Mouse (Mus musculus) testis, postnatal 14 days (tissue): ENCODE data around the gene Trip11.

ENCODE experiments used
- DNase-seq: peaks from one replicate; pipeline ENCODE4 v3.0.0; 2021; ENCODE audit warnings: low spot score

Gene Trip11

DNA sequence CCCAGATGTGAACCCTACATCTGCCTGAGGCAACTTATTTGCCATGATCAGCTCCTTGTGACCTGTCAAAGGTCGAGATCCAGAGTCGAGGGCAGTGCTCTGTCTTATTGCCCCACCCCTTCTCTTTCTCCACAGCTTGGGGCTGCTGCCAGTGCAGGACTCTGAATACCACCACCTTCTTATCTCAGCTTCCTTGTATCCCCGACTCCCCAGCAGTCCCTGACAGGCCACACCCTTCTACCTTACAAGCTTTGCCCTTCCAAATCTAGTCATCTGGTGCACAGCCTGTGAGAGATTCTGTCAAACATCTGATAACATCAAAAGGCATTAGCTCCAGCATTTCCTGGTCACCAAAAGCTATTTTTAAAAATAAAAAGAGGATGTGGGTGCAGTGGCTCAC, 91.5 kb downstream of the Trip11 start:
- DNase-seq: no peak

DNA sequence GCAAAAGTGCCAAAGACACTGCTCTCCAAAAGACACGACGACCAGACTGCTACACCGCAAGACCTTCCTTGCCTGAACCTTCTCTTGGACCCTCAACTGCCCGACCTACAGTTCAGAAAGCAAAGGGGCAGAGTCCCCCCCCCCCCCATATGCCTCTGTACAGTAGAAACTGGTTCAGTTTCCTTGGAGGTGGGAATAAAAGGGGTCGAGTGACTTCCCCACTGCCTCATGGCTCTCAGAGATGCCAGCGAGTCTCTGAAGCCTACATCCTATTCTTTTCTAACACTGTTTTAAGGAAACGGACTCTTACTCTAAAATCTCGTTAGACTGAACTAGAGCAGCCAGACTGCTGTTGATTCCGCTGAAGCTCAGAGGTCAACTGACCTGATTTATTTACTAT, 93.5 kb downstream of the Trip11 start:
- no peak for DNase-seq

DNA sequence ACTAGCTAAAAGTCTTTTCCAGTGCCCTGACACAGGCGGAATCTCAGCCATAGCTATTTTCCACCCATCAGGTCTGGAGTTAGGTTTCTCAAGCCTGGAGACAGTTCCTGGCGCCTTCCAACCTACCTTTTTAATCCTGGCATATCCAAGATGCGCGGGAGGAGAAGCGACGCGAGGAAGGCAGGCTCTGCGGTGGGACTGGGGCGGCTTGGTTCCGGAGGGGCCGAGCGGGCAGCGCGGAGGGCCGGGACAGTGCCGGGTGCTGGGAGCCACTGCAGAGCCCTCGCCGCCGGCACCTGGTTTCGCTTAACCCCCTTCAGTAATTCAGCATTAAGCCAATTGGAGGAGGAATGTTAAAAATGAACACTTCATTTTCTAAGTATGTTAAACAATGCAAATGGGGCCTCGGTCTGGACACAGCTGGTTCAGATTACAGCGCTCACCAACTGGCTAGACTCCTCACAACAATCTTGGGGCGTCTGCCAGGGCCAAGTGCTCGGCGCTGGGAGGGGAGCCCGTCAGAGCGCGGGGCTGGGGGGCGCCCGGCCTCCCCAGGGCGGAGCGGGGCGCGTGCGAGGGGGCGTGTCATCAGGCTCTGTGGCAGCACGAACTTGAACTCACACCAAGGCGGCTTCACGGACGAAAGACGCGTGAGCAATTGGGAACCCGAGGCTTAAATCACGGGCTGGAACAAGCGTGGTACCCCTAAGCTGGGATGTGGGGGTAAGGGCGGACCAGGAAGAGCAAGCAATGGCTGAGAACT, 94.3 kb downstream of the Trip11 start, which contains the start of gene Fbln5:
Gene Fbln5 (minus strand): TSS at position 448 of the 763 bp plus-strand sequence.
- DNase-seq: peak; percentile 32

DNA sequence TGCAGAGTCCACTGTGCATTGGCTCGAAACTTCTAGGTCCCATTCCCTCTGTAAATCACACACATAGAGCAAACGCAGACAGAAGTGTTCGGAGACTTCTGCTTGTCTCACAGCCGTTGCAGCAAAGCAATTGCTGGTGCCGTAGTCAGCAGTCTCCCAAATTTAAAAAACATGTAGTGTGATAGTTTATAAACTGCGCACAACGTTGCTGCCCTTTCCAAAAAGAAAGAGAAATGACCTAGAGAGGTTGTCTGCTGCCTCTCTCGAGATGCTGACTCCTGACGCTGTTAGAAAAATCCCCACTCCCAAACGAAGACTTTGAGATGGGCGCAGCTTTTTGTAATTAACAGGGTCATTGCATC, 94.8 kb downstream of the Trip11 start:
- DNase-seq: no peak

DNA sequence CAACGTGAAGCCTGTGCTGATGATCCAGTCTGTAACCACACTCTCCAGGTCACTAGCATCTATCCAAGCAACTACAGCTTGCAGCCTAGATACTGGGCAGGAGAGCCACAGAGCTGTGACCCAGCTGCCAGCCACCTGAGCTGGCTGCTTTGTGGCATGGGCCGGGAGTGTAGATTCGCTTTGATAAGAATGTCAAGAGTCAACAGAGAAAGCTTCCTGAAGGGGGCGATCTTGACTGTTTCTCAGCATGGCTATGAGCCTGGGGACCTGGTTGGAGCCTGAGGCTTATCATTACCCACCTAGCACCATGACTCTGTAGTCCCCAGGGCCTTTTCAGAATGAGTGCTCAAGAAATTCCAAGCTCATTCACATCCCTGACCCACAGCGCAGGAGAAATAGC, 96.3 kb downstream of the Trip11 start:
- DNase-seq: no peak

DNA sequence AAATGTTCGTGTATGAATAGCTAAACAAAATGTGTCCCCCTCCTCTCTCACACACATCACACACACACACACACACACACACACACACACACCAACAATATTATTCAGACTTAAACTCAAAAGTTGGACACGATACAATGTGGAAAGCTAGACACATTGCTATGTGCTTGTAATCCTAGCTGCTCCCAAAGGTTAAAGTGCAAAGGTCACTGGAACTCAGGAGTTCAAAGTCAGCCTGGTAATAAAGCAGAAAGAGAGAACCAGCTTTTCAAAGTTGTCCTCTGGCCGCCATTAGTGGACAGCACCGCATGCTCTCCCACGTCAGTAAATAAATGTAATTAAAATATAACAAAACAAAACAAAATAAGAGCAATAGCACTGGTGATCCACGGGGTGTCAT, 97.3 kb downstream of the Trip11 start:
- no peak for DNase-seq

DNA sequence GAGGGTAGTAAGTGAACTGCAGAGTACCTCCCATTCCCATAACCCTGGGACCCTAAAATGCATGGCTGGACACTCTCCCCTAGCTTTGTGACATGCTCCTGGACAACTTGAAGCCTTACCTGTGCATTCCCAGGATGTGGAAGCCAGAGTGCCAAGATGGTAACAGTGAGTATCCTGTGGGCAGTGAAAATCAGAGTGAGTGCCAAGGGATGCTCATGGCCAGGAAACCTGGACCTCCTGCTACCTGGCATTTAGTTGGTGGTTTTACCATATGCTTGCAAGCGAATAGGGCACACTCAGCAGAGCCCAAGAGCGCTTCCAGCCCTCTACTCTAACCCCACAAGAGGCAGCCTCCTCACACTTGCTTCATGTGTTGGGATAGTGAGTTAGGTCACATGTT, 98.6 kb downstream of the Trip11 start:
- DNase-seq: no peak

DNA sequence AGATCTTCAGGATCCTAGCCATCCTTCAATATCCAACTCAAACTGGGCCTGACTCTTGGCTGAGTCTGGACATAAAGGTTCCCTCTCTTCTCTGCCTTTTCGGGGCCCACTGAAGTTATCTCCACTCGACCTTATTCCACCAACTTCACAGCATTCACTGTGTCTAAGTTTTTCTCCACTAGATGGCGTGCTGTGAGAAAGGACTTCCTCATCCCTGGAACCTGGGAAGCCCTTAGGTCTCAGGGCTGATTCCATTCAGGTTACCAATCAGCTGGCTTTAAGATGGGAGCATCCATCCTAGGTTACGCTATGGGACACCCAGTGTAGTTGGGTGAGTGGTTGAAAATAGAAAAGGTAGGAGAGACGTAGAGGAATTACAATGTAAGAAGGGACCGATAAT, 101.9 kb downstream of the Trip11 start:
- DNase-seq: no peak

DNA sequence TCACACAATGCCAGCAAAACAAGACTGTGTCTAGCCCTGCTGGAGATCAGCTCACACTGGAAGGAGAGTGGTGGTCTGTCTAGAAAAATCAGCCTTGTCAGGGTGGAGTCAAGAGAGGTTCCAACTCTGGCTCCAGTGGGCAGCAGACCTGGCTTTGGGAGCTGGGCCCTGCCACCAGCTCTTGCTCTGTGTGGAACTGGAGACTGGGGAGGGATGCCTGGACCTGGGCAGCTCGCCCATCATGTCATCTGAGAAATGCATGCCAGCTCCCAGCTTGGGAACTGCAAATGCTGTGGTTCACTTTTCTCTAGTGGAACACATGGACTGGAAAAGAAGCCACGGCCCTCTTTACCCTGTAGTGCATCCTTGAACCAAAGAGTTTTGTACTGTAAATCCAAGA, 102.6 kb downstream of the Trip11 start:
- no peak for DNase-seq

DNA sequence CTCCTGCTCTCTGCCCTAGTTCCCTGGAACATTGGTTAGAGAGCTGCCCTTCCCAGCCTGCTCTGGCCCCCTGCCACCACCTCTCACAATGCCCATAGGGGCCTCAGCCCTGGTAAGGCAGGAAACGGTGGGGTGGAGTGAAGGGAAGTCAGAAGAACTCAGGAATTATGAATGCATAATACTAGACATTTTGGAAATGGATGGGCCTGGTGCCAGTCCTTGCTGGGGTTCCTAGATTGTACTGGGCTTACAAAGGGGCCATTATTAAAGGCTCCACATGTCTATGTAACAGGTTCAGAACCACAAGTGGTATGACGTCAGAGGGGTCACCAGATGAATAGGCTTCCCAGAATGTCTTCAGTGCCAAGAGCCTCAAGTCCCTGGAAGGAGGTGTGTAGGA, 105.7 kb downstream of the Trip11 start:
- DNase-seq: no peak

DNA sequence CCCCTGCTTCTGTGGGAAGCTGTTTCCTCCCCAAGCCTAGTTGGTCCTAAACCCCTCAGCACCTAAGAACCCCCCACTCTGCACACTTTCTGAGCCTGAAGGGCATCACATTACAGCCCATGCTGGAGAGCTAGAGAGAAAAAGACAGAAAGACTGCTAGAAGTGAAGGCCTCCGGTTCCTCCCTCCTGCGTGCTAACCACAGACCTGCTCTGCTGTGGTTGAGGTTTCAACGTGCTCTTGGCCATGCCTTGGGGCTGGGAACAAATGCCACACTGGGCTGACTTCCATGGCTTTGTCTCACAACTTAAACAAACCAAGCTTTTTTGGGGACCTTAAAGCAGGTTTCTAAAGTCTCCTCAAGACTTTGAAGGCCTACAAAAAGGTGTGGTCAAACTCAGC, 110.6 kb downstream of the Trip11 start:
- DNase-seq: no peak

DNA sequence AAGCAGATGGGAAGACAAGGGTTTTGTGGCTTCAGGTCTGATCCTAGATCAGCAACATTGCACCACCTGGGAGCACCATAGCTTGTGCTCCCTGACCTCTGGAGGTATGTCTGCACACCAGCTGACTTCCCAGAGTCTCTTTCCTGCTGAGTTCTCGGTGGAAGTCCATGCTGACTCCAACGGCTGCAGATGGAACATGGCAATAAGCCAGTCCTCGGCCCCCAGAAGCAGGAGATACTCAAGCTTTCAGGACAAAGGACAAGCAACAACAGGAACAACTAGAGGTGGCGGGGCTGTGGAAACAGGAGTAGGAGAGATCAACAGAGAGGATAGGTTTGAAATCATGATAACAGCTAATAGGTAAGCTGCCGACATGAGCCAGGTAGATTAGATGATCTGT, 111.3 kb downstream of the Trip11 start:
- no peak for DNase-seq

DNA sequence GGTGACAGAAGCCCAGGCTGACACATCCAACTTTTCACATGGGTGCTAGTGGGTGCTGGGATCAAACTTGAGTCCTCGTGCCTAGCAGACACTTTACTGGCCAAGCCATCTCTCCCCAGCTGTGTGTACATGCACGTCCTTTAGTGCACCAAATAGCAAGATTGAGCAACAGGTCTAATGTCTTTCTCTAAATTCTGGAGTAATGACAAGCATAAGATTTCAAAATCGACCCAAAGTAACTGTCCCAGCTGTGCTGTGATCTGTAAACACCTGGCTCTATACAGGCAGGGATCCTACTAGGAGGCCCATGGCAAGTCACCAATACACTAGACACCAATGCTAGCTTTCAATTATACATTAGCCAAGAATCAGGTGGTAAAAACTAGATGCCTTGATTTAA, 112.0 kb downstream of the Trip11 start:
- no peak for DNase-seq

DNA sequence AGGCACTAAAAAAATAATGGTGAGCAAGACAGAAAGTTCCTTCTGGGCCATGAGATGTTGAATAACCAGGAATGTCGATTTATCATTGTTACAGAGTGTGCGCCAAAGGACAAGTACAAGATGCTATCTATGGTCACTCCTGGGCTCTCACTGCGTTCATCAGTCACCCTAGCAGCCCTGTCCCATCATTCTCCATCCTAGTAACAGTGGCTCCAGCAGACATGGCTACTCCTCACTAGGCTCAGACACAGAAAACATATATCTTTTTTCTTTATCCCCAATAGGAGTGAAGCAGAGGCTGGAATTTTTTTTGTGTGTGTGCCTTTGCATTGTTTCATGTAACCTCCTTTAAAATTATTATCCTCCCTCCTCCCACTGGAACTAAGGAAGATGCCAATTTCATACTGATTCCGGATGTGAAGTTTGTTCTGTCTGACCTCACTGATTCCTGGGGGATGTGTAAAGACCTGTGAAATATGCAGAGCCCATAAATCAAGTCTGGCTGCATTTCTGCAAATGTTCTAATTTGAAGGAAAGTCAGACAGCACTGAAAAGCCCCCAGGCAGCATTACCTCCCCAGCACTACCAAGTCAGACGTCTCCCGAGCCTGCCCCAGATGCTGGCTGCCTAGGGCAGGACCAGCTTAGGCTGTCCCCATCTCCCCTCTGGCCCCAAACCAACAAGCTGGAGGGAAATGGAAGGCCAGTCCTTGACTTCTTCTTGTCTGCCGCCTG, 114.7 kb downstream of the Trip11 start:
- no peak for DNase-seq

DNA sequence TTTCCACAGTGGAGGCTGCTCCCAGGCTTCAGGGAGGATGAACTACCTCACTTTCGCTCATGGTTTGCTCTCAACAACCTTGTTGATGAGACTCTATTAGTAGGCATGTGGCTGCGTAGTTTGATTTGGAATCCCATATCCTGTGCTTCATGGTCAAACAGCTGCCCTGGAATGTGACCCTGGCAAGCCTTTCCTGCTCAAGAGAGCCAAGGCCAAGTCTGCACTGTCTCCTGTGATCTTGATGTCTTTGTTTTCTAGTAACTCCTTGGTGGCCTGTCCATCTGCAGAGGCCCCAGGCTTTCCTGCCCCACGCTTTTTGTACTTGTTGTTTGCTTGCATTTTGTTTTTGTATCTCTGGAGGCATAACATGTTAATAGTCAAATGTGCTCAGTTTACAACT, 118.6 kb downstream of the Trip11 start:
- peak; percentile 49 for DNase-seq

DNA sequence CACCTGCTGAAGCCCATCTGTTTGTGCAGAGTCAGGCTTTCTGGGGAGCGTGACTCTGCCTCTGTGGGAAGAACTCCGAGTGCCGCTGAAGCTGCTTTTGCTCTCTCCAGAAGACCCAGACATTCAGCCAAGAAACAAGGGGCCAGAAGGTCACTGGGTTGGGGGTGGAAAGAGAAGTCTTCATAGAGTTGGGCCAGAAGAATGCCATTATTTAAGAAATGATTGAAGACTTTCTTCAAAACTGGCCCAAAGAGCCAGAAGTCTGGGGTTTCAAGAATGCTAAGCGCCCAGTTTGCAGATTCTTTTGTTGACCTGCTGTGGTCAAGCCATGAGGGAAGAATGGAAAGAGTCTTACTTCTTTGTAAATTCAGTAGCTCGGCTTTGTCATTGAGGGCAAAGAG, 119.8 kb downstream of the Trip11 start:
- peak; percentile 63 for DNase-seq

DNA sequence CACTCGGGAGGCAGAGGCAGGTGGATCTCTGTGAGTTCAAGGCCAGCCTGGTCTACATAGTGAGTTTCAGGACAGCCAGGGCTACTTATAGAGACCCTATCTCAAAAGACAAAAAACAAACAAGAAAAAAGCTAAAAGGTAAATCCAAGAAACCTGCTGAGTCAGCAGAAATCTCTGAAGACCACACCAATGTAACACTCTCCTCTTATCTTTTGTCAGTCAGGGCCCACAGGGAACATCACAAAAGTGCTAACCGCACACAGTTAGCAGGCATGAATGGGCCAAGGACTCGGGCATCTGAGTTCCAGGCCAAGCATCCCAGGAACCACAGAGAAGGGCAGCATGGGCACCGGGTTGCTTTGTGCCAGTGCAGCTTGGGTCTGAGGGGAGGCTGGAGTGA, 120.4 kb downstream of the Trip11 start:
- no peak for DNase-seq

DNA sequence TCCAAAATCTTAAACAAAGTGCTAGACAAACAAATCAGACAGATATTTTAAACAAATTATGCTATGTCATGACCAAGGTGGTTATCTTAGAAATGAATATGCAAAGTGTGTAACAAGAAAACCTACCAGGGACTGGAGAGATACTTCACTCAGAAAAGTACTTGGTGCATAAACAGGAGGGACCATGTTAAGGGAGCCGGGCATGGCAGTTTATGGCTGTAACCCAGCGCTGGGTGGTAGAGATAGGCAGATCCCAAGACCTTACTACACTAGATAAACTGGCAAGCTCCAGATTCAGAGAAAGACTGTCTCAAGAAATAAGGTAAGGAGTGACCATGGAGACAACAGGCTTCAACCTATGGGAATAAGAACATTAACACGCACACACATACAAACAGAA, 123.3 kb downstream of the Trip11 start:
- no peak for DNase-seq

DNA sequence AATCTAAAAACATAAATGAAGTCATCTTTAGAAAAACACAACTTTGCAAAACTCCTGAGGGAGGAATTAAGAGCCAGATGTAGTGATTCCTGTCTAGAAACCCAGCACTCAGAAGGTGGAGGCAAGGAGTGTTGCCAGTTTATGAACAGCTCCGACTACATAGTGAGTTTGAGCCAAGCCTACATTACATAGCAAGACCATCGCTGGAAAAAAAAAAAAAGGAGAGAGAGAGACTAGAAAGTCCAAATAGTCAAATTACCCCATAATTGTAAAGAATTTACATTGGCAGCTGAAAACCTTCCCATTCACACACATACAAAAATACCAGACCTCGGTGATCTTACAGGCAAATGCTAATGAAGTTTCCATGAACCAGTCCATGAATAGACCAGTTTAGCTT, 123.8 kb downstream of the Trip11 start:
- DNase-seq: no peak
